Mouse (Mus musculus) midbrain, embryonic 14.5 days (tissue): ENCODE measurements around the gene Cavin3. TPM values are rescaled to one million over a fixed set of nuclear protein-coding genes. Genes with fewer than 3 reads are reported as not detected.
A peak's percentile ranks its signal among the peaks of the same experiment; 100 is the strongest.
"Not testable (repeated sequence)": the region's sequence is repeated elsewhere in the genome, so short reads cannot be mapped to it uniquely, and the experiment has no call there.

Source experiments
- ATAC-seq: fragments of 200-750 bp; cut with Nextera tagmentation; 2 replicates; pipeline ENCODE4 v1.8.0; 2017; ENCODE audit warnings: moderate number of reproducible peaks, moderate library complexity; ENCODE audit not compliant: low FRiP score, low TSS enrichment
- DNase-seq: peaks from one replicate; pipeline ENCODE4 v3.0.0-alpha.2; 2015
- H3K27ac ChIP-seq: fragments of 300-500 bp; sonication (generic); replicated peaks from 2 replicates; pipeline ENCODE4 v1.5.1; 2014; ENCODE audit warnings: mild to moderate bottlenecking, low read depth, low read length, moderate library complexity
- H3K27me3 ChIP-seq: fragments of 300-500 bp; sonication (generic); 2 replicates; pipeline ENCODE4 v1.6.1; 2014; ENCODE audit warnings: low read length, control low read depth, mixed read lengths; ENCODE audit not compliant: control insufficient read depth, insufficient read depth
- H3K36me3 ChIP-seq: fragments of 300-500 bp; sonication (generic); 2 replicates; pipeline ENCODE4 v1.6.1; 2014; ENCODE audit warnings: low read length, control low read depth; ENCODE audit not compliant: control insufficient read depth, insufficient read depth
- H3K4me1 ChIP-seq: fragments of 300-500 bp; sonication (generic); 2 replicates; pipeline ENCODE4 v1.6.1; 2014; ENCODE audit warnings: mild to moderate bottlenecking, antibody characterized with exemption, low read length, control low read depth; ENCODE audit not compliant: control insufficient read depth, insufficient read depth
- H3K4me2 ChIP-seq: fragments of 300-500 bp; sonication (generic); 2 replicates; pipeline ENCODE4 v1.6.1; 2014; ENCODE audit warnings: mild to moderate bottlenecking, low read length, moderate library complexity
- H3K4me3 ChIP-seq: fragments of 300-500 bp; sonication (generic); replicated peaks from 2 replicates; pipeline ENCODE4 v1.5.1; 2014; ENCODE audit warnings: low read depth, low read length
- H3K9ac ChIP-seq: fragments of 300-500 bp; sonication (generic); replicated peaks from 2 replicates; pipeline ENCODE4 v1.6.1; 2014; ENCODE audit warnings: mild to moderate bottlenecking, low read length, moderate library complexity
- H3K9me3 ChIP-seq: fragments of 300-500 bp; sonication (generic); 2 replicates; pipeline ENCODE4 v1.6.1; 2016; ENCODE audit warnings: low read length, control low read depth, mixed read lengths; ENCODE audit not compliant: control insufficient read depth
- WGBS: fragments of 180-500 bp; shearing (Covaris S2); extraction: QIAGEN DNeasy Blood & Tissue Kit; methylation state at CpG from one replicate; pipeline ENCODE4 v1.1.7; 2014; 5-methylcytosine and 5-hydroxymethylcytosine counted together
- polyA plus RNA-seq: library from polyadenylated mRNA; unstranded; fragments of >200 nt; fragmentation: Nextera tagmentation; extraction: Ambion mirVana; gene quantifications from 2 replicates; pipeline ENCODE4 v1.2.1, GENCODE M21; 2014

Gene Cavin3
- polyA plus RNA-seq, 1 experiment from 2014 or later, result 27.9 TPM

- ATAC-seq, result no peak
- Histone ChIP-seq H3K27me3 (0 out of 2 replicates have a peak, but pooled peaks cover 2% of the 10 kb centered on the region), H3K4me2 (no peak overlapping the region), H3K36me3 (no peaks in the 10 kb centered on the region), H3K27ac (no peak overlapping the region), H3K9ac (no peak overlapping the region), H3K4me1 (peaks cover 3% of the 10 kb centered on the region), H3K4me3 (no peak overlapping the region), H3K9me3 (no peaks in the 10 kb centered on the region)
- 96% methylated on average over 1 of the region's 1 CpGs for WGBS
- DNase-seq, result no peak
These were observed 4.7 kb downstream of the Cavin3 start for GRCm38 (mm10) chr7:105477433-105477700.

GRCm38 (mm10) chr7:105476683-105477432 lies 5.2 kb downstream of the Cavin3 start:
- no peak for ATAC-seq
- WGBS, result 87% methylated on average over 10 of the region's 10 CpGs
- Histone ChIP-seq H3K27ac (no peak overlapping the region), H3K9me3 (no peaks in the 10 kb centered on the region), H3K36me3 (no peaks in the 10 kb centered on the region), H3K9ac (no peak overlapping the region), H3K27me3 (0 out of 2 replicates have a peak, but pooled peaks cover 2% of the 10 kb centered on the region), H3K4me2 (no peak overlapping the region), H3K4me3 (no peak overlapping the region), H3K4me1 (no peaks in the 10 kb centered on the region; the same call in 1 of the 2 replicates)
- DNase-seq, result no peak

- H3K27me3 ChIP-seq, result no peaks in the 10 kb centered on the region
- WGBS, result 80% methylated on average over 7 of the region's 7 CpGs
- H3K4me3 ChIP-seq, result no peak overlapping the region
These were observed 6.6 kb downstream of the Cavin3 start for GRCm38 (mm10) chr7:105475396-105475949.

GRCm38 (mm10) chr7:105474771-105475315 lies 7.3 kb downstream of the Cavin3 start:
- no peak overlapping the region for H3K9ac ChIP-seq
- H3K9me3 ChIP-seq, result no peaks in the 10 kb centered on the region
- H3K4me2 ChIP-seq, result no peak overlapping the region
- no peak overlapping the region for H3K4me3 ChIP-seq
- ATAC-seq, result no peak
- no peaks in the 10 kb centered on the region for H3K27me3 ChIP-seq
- 86% methylated on average over 4 of the region's 4 CpGs for WGBS
- no peak for DNase-seq
- no peaks in the 10 kb centered on the region for H3K36me3 ChIP-seq
- H3K27ac ChIP-seq, result no peak overlapping the region
- H3K4me1 ChIP-seq, result no peaks in the 10 kb centered on the region

More at GRCm38 (mm10) chr7:105475396-105475949, 6.6 kb downstream of the Cavin3 start:
- no peak overlapping the region for H3K27ac ChIP-seq
- no peaks in the 10 kb centered on the region for H3K4me1 ChIP-seq
- H3K9me3 ChIP-seq, result no peaks in the 10 kb centered on the region
- DNase-seq, result no peak
- ATAC-seq, result no peak
- H3K9ac ChIP-seq, result no peak overlapping the region
- H3K36me3 ChIP-seq, result no peaks in the 10 kb centered on the region
- no peak overlapping the region for H3K4me2 ChIP-seq

- Histone ChIP-seq H3K4me2 (no peak overlapping the region), H3K36me3 (no peaks in the 10 kb centered on the region), H3K27me3 (no peaks in the 10 kb centered on the region), H3K9ac (no peak overlapping the region), H3K9me3 (no peaks in the 10 kb centered on the region), H3K27ac (no peak overlapping the region), H3K4me3 (no peak overlapping the region), H3K4me1 (no peaks in the 10 kb centered on the region)
- DNase-seq, result peak; percentile 38
- WGBS, result 43% methylated on average over 1 of the region's 1 CpGs
- ATAC-seq, result no peak
These were observed 9.5 kb downstream of the Cavin3 start for GRCm38 (mm10) chr7:105472607-105473006.

GRCm38 (mm10) chr7:105465505-105465904 lies 16.6 kb downstream of the Cavin3 start:
- WGBS, result 87% methylated on average over 5 of the region's 5 CpGs
- not testable (repeated sequence) for H3K27ac ChIP-seq

GRCm38 (mm10) chr7:105458546-105458945 lies 23.6 kb downstream of the Cavin3 start:
- Histone ChIP-seq H3K4me1 (no peaks in the 10 kb centered on the region), H3K4me3 (no peak overlapping the region), H3K27me3 (no peaks in the 10 kb centered on the region), H3K4me2 (no peak overlapping the region), H3K9ac (no peak overlapping the region), H3K9me3 (no peaks in the 10 kb centered on the region), H3K36me3 (no peaks in the 10 kb centered on the region), H3K27ac (no peak overlapping the region)
- DNase-seq (no peak), ATAC-seq (no peak)

More at GRCm38 (mm10) chr7:105465505-105465904, 16.6 kb downstream of the Cavin3 start:
- not testable (repeated sequence) for H3K9me3 ChIP-seq, DNase-seq, H3K4me2 ChIP-seq, H3K9ac ChIP-seq, H3K27me3 ChIP-seq, ATAC-seq, H3K4me3 ChIP-seq, H3K36me3 ChIP-seq, H3K4me1 ChIP-seq

GRCm38 (mm10) chr7:105453345-105453744 lies 28.8 kb downstream of the Cavin3 start:
- H3K9ac ChIP-seq, H3K4me3 ChIP-seq, H3K4me1 ChIP-seq, H3K36me3 ChIP-seq, H3K27ac ChIP-seq, DNase-seq, ATAC-seq, H3K27me3 ChIP-seq, H3K4me2 ChIP-seq, H3K9me3 ChIP-seq: not testable (repeated sequence)
- WGBS, result 92% methylated on average over 4 of the region's 4 CpGs

- H3K27me3 ChIP-seq, result no peaks in the 10 kb centered on the region
- 78% methylated on average over 3 of the region's 3 CpGs for WGBS
- no peak for ATAC-seq
These were observed 37.0 kb downstream of the Cavin3 start for GRCm38 (mm10) chr7:105445076-105445475.

More at GRCm38 (mm10) chr7:105445076-105445475, 37.0 kb downstream of the Cavin3 start:
- no peak for DNase-seq
- Histone ChIP-seq H3K27ac (no peak overlapping the region), H3K4me3 (no peak overlapping the region), H3K36me3 (no peaks in the 10 kb centered on the region), H3K4me1 (no peaks in the 10 kb centered on the region), H3K9ac (no peak overlapping the region), H3K4me2 (no peak overlapping the region), H3K9me3 (no peaks in the 10 kb centered on the region)
